Mouse (Mus musculus): ENCODE results near the gene Cnot3.
"Not testable (repeated sequence)": the region's sequence is repeated elsewhere in the genome, so short reads cannot be mapped to it uniquely, and the experiment has no call there.

Cnot3 gene

DNA sequence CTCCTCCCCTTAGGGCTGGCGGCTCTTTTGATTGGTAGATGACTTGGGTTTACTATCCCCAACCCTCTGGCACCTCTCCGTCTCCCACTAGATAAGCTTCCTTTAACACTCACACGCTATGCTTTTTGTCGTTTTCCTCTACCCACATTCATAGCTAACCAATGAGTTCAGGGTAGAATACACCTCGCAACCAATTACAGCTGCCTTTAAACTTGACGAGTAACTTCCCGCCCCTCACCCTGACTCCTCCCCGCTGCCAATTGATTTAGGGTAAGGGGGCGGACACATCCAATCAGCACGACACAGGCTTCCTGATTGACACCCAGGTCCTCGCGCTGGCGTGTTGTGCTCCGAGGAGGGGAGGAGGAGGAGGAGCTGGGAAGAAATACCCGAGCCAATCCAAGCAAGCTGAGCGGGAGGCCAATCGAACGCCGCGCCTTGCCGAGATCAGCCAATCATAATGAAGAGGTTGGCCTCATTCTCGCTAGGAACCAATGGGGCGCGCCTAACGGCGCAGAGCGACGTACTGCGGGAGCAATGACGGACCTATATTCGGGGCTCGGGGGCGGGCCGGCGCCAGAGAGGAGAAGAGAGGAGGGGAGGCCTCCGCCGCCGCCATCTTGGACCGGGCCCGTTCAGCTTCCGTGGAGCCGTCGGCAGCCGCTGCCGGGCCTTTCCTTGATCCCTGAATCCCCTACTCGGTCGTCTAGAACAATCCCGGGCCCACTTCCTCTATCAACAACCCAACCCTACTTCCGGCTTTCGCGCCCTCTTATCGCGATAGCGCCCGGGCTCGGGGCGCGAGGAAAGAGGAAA, at the start of gene Cnot3:
Gene Cnot3 (plus strand): TSS at position 597 of the 816 bp plus-strand sequence.
- DNase-seq (ENCODE audit: low read depth, low spot score) = peak; percentile 99

DNA sequence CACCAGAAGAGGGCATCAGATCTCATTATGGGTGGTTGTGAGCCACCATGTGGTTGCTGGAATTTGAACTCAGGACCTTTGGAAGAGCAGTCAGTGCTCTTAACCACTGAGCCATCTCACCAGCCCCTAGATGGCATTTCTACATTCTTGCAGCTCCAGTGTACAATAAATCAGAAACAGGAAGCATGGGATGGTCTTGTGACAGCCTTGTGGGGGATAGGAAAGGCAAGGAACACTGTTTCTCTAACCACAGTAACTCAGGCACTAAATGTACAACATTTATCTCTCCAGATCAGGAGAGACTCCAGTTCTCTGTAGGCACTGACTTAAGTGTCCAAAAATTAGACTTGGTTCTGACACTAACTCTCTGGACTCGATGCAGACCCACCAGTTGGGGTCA, 47.3 kb upstream of the Cnot3 start:
- not testable (repeated sequence) for DNase-seq (ENCODE audit: low read depth, low spot score)

DNA sequence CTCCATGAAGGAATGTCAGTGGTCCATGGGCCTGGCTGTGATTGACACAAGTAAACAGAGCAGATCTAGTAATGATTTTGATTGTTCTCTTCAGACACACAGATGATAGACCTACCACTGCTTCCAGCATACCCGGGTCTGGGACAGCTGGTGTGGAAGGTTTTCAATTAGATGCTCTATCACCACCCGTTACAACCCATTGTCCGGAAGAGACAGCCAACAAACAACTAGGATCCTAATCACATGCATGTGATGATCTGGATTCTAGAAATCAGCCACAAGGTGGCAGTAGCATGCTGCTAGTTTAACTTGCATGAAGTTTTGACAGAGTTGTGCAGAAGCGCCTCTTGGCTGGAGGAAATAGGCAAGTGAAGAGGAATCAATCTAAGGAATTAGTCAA, 43.9 kb upstream of the Cnot3 start:
- peak; percentile 83 for DNase-seq (ENCODE audit: low read depth, low spot score)

DNA sequence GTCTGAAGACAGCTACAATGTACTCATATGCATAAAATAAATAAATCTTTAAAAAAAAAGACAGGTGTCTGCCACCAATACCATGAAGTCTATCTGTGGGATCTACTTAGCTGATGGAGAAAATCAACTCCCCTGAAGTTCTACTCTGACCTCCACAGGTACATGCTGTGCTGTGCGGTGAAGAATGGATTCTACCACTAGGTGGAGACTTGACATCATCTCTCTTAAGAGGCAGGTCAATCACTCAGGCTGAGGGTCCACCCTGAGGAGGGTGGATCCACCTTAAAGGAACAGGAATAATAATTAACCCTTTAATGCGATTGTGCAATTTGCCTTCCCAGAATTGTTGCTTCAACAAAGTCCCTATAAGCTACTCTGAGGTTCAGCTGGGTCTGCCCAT, 38.3 kb upstream of the Cnot3 start:
- DNase-seq (ENCODE audit: low read depth, low spot score) = no peak

DNA sequence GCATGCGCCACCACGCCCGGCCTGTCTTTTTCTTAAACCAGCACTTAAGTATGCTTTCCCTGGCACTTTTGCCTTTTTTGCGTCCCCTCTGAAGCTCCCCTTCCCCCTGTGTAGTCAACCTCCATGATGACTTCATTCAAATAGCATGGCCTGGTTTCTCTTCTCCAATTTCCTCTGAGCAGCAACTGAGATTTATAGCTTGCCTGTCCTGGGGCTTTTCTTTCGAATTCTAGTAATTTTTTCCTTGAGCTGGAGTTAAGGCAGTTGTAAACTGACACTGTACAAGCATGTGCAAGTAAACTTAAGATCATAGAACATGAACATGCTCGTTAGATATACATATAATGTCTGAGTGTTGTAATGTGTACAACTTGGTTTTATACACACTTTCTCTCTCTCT, 37.7 kb upstream of the Cnot3 start:
- DNase-seq (ENCODE audit: low read depth, low spot score) = no peak

DNA sequence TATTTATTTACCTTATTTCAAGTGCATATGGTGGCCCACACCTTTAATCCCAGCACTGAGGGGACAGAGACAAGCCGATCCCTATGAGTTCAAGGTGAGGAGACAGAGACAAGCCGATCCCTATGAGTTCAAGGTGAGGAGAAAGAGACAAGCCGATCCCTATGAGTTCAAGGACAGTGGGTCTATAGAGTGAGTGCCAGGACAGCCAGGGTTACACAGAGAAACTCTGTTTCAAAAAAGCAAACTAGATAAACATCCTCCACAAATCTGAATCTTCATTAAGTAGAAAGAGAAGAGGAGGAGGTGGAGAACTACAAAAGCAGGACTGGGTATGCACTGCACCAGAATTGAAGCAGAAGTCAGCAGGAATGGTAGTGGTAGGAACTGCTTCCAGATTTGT, 36.4 kb upstream of the Cnot3 start:
- no peak for DNase-seq (ENCODE audit: low read depth, low spot score)

DNA sequence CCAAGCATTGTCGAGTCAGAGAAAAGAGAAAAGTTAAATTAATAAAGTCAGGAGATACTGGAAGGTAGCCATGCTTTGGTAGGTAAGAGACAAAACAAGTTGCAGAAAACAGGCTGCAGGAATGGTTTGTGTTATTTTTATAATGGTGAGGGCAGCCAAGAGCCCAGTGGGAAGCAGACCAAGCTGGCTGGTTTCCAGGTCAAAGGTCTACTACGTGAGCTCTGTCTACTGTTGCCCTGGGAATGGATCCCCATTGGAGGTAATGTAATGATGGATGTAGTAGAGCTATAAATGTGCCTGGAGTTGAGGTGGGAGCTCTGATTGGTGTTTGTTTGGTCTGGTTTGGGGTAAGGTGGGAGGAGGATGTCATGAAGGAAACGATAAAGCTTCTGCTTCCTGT, 36.0 kb upstream of the Cnot3 start:
- no peak for DNase-seq (ENCODE audit: low read depth, low spot score)

DNA sequence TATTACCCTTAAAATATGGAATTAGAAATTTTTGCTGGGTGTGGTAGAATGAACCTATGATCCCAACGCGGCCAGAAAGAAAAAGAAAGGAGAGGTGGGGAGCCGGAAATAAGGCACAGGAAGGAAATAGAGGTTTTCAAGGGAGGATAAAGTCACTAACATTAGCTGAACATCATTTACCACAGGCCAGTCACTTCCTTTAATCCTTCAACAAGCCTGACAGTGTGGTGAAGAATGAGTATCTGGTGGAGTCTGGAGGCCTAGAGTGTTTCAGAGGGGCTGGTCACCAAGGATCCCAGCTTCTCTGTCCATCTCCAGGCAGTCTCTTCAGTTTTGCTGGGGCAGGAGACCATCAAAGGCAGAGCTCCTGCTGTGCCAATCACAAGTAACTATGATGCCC, 34.6 kb upstream of the Cnot3 start:
- DNase-seq (ENCODE audit: low read depth, low spot score) = no peak

DNA sequence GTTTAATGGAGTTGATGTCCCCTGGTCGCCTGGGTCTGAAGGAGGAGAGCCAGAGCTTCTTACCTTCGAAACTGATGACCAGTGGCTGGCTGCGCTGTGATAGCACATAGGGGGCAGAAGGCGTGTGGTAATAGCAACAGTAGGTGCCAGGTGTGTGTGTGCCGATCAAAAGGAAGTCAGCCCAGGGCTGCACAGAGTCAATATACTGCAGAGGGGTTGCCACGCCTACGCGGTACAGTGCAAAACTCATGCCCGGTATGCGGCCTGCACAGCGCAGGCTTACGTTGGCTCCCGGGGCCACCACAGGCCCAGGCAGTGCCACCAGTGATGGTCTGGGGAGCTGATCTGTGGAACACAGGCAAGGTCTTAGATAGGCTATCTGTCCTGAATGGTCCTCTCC, 34.1 kb upstream of the Cnot3 start:
- no peak for DNase-seq (ENCODE audit: low read depth, low spot score)

DNA sequence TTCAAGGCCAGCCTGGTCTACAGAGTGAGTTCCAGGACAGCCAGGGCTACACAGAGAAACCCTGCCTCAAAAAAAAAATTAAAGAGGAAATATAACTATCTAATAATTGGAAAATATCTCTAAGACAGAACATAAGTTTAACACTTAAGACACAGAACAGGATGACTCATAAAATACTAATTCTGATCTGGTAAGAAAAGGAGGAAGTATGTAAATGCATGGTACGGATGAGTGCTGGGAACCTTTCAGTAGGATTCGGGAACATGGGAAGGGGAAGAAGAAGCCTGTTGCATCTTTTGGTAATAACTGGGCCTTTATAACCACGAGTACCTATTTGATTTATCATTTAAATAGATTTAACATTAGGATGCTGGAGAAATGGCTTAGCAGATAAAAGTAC, 31.0 kb upstream of the Cnot3 start:
- DNase-seq (ENCODE audit: low read depth, low spot score) = no peak

DNA sequence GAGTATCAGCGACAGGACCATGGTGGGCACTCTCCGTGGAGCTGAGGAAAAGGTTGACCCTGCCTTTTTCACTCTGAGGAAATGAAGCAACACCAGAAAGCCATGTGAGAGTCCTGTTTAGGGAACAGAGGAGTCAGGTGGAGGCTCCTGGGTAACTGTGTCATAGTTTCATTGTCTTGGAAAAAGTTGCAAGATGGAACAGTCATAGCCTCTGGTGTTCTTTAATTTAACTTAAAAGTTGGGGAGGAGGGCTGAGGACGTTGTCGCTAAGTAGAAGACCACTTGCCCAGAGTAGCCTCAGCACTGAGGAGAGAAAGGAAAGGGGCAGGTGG, 29.0 kb upstream of the Cnot3 start, which contains the start of gene Oscar:
Gene Oscar (minus strand): TSS at position 101 of the 332 bp plus-strand sequence.
- DNase-seq (ENCODE audit: low read depth, low spot score) = no peak

DNA sequence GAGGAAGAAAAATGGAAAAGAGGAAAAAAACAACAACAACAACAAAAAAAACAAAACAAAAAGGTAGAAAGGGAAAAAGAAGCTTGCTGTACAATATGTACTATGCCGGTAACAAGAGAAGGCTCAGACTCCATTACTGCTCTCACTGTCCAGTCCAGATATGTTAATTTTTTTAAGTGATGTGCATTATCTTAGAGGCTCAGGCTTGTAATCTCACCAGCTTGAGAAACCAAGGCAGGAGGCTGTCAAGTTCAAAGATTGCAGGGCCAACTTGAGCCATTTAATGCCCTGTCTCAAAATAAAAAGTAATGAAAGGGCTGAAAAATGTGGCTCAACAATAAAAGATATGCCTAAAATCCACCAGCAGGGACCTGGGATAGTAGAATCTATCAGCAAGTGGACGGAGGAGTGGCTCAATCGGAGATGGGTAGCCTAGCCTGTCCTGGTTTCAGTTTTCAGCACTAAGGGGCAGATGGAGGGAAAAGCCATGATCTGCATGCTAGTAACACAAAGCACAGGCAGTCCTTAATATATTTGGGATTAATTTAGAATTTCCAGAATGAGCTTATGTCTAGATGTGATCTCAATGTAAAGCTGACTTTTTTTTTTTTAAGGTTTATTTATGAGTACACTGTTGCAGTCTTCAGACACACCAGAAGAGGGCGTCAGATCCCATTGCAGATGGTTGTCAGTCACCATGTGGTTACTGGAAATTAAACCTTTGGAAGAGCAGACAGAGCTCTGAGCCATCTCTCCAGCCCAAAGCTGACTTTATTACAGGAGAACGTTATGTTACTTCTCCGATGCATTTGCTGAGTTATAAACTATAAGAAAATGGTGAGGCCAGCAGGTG, 28.5 kb upstream of the Cnot3 start:
- no peak for DNase-seq (ENCODE audit: low read depth, low spot score)

DNA sequence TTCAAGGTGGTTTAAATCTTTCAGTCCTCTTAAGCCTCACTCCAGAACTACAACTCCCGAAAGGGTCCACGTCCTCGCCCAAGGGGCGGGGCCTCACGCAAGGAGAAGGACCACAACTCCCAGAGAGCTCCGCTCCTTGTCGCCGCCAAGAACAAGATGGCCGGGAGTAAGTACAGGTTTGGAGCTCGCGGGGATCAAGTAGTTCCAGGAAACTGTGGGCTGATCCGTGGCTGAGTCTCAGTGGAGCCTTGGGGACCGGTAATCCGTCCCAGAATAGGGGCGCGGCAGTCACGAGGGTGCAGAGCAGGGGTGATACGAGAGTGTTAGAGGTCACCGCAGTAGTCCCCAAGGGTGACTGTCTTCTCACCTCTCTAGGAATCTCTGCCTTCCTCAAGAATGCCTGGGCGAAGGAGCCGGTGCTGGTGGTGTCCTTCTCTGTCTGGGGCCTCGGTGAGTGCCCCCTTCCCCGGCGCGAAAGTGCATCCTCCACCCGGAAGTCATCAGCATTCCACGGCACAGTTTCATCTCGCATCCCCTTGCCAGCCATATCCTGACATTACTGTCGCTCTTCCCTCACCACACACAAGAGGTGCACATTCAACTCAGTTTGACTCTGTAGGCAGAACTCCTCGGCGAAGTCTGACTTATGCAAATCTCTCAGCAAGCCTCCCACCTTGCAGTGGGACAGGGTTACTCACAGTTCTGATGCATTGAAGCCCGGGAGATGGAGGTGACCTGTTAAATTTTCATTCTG, 27.6 kb upstream of the Cnot3 start, which contains the start of gene Ndufa3:
Gene Ndufa3 (plus strand): TSS at position 132 of the 754 bp plus-strand sequence.
- DNase-seq (ENCODE audit: low read depth, low spot score) = peak; percentile 90

DNA sequence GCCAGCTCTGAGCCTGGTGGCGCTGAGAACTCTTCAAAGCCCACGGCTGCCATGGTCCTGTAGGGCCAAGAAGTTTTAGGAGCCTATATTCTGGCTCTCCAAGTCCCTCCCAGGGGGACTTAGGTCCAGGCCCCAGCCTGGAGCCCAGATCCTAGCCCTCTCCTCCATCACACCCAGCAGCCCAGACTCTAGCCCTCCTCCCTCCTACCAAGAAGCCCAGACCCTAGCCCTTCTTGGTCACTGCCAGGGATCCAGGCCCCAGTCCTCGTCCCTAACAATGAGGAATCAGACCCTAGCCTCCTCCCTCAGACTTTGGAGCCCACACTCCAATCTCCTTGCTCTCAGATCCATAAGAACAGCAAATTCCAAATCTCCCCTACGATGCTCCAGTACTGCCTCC, 16.0 kb upstream of the Cnot3 start:
- DNase-seq (ENCODE audit: low read depth, low spot score) = no peak

DNA sequence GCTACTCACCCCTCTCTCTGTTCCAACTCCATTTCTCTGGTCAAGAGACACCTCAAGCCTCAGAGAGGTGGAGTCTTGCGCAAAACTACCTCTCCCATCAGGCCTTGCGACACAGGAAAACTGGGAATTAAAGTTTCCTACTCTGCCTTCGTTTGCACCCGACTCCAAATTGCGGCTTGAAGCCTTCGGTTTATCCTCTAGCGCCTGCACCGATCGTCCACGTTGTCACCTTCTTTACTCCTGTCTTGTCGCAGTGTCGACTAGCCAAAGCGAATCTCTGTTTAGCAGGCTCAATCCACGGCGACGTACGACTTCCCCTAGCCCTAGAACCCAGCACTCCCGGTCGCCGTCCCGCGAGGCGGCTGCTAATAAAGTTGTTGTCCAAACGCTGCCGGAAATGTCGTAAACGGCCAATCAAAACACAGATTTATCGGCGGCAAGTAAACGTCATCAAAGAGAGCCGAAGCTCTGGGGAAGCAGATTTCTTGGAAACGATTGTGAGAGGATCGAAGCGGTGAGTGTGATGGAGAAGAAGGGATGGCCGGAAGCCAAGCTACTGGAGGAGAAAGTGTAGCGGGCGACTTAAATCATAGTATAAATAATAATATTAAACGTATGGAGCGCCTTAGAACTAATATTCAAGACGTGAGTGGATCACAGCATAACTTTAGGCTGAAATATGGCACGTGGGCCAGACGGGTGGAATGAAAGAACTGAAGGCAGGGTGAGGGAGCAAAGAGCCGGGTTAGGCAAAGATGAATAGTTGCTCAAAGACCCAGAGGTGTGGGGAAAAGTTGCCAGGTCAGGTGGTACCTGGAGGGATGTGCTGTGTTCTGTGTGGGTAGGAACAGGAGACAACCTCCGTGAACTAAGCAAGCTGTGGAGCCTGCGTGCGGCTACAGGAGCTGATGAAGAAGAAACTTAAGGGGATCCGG, 15.3 kb upstream of the Cnot3 start, which contains the start of the genes Tfpt and Prpf31:
Gene Tfpt (minus strand): TSS at position 387 of the 935 bp plus-strand sequence.
Gene Prpf31 (plus strand): TSS at position 443 of the 935 bp plus-strand sequence.
- DNase-seq (ENCODE audit: low read depth, low spot score) = peak; percentile 95

DNA sequence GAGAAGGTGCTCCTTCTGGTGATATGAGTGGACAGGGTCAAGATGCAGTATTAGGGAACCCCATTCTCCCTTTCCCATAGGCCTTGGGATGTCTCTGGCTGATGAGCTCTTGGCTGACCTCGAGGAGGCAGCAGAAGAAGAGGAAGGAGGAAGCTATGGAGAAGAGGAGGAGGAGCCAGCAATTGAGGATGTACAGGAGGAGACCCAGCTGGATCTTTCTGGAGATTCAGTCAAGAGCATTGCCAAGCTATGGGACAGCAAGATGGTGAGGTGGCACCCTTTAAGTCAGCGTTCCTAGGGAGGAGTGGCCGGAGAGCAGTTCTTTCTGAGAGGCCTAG, 14.6 kb upstream of the Cnot3 start:
- no peak for DNase-seq (ENCODE audit: low read depth, low spot score)

DNA sequence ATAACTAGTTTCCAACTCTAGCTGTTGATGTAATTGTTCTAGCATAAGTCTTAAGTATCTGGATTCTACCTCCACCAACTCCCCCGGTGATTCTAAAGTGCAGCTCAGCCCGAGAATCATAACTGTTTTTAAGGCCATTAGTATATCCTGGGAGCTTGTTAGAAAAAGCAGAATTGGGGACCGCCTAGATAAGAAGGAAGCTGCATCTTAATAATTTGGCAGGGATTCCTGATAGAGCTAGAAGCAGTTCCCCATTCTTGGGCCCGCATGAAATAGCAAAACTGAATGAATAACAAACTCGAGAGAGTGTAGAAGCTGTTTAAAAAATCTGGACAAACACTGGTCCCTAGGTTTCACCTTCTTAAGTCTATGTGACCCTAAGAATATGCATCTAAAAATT, 1.7 kb upstream of the Cnot3 start:
- no peak for DNase-seq (ENCODE audit: low read depth, low spot score)

DNA sequence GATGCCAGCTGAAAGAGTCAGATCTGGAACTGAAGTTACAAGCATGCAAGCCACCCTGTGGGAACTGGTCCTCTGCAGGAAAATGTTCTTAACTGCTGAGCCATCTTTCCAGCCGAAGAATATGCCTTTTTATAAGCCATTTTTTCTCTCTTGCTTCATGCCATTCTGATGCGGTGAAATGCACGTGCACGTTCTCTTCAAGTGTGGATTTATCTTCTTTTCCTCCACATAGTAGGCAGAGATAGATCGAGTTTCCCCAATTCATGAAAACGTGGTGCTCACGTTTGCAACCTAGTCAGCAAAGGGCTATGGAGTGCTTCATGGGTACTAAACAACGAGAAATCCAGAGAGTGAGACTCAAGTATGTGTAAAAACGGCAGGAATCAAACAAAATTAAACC, 1.2 kb upstream of the Cnot3 start:
- DNase-seq (ENCODE audit: low read depth, low spot score) = no peak

DNA sequence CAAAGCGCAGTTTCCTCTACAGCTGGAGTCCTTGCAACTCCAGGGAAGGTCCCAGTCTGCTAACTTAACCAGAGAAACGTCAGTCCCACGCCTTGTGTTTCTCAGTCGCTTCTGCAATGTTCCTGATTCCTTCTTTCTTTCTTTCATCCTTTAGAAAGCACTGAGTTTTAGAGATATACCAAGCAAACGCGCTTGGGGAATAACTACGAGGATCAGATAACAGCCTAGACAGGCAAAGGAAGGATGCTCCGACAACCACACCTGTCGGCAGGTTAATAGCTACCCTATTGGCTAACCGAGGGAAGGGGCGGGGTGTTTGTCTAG, 758 bp upstream of the Cnot3 start:
- DNase-seq (ENCODE audit: low read depth, low spot score) = no peak

DNA sequence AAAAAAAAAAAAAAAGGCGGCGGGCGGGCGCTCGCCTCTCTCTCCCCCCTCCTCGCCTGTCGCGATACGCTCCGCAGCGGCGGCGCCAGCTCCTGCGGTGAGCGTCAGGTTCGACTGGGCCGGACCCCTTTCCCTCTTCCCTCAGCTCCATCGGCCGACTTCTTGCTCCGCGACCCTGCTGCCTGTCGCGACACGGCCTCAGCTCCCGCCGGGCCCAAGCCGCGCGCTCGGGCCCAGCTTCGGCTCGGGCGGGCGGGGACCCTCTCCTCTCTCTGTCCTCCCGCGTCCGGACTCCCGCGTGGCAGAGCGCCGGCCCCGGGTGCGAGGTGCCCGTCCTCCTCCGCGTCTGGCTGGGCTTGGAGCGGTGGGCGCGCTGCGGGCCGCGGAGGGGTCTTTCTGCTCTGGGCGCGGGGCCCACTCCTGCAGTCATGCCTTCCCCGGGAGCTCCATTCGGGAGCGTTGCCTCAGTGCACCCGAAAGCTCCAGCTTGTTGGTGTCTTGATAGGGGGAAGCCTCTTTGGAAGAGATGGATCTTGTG, 489 bp downstream of the Cnot3 start:
- DNase-seq (ENCODE audit: low read depth, low spot score) = no peak

DNA sequence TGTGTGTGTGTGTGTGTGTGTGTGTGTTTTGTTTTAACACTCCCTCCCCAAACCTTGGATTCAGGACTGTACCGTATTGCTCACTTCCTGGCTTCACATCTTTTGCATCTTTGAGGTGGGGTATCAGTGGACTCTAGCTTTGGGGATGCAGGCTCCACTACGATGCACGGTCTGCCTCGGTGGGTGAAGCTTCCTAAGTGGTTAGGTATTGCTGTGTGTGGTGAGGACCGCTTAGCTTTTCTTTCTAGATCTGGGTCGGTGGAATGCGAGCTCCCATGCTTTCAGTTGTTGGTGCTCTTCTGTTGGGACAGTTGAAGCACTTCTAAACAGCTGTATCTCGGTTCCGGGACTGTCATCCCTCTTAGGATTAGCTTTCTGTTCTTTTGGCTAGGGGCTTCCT, 1.1 kb downstream of the Cnot3 start:
- no peak for DNase-seq (ENCODE audit: low read depth, low spot score)
